Mouse (Mus musculus) adrenal gland, postnatal 36 days (tissue): ENCODE measurements at regions not wholly inside any gene's neighbourhood (a gene's known extent, or its start where the extent isn't known, plus 50 kb on each side); places are given as distances from the start of the nearest gene placed in this dataset.

ENCODE experiments used
- DNase-seq, 2 experiments: peaks; one replicate each; pipeline ENCODE4 v3.0.0; 2021; ENCODE audit warnings: mixed read lengths in 1 of 2

DNA sequence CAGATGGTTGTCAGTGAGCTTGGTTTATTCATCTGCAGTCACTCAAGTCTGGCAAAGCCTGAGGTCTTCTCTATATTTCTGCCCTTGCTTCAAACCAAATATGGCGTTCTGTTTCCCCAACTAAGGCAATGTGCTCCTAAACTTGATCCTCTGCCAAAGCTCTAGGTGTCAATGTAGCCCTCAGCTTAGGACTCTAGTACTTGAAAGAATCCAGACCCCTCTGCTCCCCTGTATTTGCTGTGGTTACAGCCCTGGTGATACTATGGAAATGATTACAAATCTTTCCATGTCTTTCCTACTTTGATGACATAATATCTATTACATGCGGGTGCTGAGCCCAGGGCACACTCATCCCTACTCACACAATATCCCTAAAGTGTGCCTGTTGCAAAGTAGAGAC, 672.9 kb upstream of the Tbl1xr1 start:
- no peak for DNase-seq

DNA sequence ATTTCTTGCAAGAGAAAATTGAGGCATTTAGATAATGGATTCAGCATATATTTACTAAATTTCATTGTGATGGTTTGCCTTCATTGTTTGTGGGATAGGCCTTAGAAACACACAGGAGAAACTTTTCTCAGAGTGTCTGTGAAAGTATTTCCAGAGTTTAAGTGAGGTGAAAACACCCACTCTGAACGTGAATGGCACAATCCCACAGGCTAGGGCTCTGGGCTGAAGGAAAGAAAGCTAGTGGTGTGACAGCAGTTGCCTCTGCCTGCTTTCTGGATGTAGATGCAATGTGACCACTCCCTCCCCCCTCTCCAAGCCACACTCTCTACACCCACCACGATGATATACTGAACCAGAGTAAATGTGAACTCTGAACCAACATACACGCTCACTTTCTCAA, 672.4 kb upstream of the Tbl1xr1 start:
- no peak for DNase-seq

DNA sequence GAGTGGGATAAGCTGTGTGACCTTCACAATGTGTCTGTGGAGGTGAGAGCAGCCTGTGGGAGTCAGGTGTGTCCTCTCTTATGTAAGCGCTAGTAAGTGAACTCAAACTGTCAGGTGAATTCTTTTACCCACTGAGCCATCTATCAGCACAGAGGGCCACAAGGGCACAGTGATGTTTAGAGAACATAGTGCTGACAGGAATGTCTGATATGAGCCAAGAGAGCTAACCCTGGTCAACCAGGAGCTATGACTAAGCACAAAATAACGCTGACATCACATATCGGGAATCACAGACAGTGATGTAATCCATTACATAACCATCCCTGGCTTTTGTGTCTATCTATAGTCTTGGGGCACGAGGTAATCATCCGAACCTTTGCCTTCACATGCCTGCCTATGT, 669.4 kb upstream of the Tbl1xr1 start:
- no peak for DNase-seq

DNA sequence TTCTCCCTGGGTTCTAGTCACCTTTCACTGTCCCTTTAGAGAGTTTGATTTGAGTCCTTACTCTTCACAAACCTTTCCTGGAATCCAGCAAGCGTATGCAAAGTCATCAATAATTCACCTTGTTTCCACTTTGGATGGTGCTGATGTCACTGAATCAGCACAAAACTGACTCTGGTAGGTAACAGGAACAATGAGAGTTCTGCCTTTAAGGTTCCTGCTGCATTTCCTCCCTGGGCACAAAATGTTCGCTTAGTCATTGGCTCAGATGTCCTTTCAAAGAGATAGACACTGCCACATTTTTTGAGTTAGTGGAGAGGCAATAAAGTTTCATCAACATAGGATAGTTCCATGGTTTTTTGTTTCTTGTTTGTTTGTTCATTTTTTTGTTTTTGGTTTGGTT, 664.4 kb upstream of the Tbl1xr1 start:
- DNase-seq: no peak

DNA sequence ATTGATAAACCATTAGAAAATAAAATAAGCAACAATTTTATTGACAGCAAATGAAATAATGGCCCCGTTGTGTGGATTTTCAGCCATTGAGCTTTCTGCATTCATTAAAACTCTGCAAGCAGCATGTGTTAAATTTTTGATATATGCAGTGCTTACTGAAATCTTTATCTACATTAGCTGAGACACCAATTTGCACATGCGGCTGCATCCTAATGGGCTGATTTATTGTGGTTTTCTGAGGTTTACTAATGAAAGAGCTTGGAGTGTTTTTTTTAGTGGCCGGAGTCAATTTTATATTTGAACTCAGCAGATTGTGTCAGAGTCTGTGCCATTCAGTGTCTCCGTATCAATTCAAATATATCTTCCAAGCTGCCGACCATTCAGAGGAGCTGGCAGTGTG, 653.3 kb upstream of the Tbl1xr1 start:
- no peak for DNase-seq

DNA sequence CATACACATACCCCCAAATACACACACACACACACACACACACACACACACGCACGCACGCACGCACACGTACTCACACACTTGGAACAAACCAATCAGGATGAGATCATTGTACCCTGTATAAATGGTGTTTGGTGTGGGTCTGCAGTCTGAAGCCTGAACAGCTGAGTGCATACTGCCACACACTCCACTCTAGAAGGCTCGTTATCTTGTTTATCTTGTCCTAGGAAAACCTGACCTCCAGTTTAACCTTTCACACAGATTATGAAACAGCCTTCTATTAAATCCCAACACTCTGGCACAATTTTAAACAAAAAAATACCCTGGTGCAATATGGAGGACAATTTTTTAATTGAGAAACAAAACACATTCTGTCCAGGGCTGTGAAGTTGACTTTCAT, 649.9 kb upstream of the Tbl1xr1 start:
- DNase-seq: no peak

DNA sequence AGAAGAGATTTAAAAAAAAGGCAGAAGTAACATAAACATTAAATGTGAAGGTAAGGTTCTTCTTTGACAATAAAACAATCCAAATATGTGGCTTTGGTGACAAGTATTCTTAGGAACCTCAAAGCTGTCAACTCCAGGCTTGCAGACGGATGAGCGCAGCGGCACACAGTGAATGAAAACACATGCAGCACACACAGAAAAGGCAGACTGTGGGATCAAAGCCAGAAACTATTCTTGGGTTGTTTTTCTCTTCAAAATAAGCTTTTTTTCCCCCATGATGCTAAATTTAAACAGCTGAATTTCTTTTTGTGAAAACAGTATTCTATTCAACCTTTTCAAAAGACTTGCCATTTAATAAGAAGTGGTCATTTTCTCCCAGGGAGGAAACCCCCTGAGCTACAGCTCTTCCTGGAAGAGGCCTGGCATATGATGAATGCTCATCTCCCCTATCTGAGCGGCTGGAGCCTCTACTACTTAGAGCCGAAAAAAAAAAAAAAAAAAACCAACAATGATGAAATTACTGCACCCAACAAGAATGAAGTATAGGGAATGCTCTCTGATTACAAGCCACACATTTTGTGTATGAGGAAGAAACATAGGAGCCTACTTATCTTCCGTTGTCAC, 648.9 kb upstream of the Tbl1xr1 start:
- DNase-seq: no peak

DNA sequence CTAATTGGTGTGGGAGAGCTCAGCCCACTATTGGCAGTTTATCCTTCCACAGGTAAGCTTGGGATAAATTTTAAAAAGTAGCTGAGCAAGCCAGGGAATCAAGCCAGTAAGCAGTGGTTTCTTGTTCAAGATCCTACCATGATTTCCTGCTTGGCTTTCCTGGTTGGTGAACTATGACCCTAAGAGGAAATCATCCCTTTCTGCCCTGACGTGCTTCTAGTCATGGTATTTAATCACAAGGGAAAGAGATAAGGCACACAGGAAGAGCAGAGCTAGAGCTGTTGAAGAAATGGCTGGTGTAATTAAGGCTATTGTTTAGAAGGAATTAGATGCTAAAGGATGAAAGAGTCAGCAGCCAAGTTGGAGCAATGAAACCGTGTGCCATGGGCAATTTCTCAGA, 648.3 kb upstream of the Tbl1xr1 start:
- DNase-seq: peak in 1 of 2 experiments; percentile 8

DNA sequence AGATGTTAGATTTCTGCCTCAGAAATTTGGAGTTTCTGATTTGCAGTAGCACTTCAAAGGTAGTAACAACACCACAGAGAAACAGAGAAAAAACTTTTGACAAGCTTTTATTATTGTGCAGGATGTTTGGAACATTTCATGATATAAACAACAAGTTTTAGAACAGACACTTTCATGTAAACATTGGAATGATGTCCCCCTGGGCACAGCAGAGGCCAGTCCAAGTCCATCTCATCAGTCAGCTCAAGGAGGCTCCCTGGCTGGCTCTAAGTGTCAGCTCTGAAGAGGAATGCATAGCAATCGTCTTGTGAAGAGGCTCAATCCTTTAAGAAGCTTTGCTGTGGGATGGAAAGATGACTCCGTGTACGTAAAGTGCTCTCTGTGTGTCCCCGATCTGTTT, 612.2 kb upstream of the Tbl1xr1 start:
- DNase-seq: no peak

DNA sequence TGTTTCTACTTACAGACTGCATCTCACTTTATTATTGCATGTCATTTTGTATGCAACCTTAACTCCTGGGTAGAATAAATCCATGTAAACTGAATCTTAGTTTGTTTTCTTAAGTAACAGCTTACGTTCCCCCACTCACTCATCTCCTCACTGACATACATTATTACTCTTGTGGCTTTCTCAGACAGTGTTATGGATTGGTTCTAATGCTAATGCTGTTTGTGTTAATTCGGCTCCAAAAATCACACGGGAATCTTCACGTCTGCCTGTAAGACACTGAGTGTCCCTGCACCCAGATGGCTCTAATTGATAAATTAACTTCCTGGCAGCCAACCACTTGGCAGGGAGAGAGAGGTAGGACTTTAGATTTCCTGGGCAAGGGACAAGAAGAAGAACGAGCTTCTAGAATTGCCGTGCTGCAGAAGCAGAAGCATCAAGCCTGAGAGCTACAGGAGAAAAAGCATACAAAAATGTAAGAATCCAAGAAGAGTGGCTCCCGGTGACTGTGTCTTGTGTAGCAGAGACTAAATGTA, 610.3 kb upstream of the Tbl1xr1 start:
- DNase-seq: peak in 1 of 2 experiments; percentile 5

DNA sequence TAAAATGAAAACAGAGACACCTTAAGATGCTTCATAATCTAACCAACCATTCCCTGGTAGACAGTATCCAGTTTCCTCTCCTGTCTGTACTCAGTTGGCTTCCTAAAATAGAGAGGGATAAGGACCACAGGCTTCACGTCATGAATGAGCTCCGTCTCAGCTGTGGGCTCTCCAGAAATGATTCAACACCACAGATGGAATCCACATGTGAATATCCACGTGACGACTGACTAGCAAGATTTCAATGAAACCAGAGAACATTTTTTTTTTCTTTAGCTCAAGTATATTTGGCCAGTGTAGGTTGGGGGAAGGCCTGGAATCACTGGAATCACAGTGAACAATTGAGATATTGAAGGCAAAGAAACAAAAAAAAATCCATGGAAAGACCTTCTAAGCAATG, 599.1 kb upstream of the Tbl1xr1 start:
- no peak for DNase-seq

DNA sequence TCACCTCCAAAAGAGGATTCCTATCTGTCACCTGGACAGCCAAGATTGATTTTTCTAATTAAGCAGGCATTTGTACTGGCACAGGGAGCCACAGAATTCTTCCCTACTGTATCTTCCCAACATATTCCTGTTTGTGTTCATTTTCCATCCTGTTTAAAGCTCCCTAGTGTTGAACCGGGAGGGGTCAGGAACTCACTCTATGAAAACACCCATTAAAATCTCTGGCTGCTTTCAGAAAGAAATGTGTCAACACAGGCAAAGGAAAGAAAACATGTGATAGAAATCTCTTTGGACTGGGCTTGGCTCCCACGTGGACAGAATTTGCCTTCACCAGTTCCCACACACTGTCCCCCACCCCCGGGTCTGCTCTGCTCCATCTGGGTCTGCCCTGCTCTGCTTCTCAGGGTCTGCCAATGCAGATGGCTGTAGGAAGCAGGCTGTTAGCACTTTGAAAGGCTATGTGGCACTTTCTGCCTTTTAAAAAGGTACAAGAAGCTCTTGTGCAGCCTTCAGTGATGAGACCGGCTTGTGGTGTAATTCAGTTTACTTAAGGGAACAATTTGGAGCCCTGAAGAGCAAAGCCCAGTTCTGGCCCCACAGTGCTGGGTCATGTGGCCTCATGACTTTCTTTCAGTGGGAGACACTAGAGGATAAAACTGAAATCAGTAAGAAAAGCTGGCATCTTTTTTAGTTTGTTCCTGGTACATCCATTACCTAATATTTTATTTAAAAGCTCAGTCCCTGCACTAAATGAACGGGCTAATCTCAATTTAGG, 597.2 kb upstream of the Tbl1xr1 start:
- DNase-seq: peak in 1 of 2 experiments; percentile 26

DNA sequence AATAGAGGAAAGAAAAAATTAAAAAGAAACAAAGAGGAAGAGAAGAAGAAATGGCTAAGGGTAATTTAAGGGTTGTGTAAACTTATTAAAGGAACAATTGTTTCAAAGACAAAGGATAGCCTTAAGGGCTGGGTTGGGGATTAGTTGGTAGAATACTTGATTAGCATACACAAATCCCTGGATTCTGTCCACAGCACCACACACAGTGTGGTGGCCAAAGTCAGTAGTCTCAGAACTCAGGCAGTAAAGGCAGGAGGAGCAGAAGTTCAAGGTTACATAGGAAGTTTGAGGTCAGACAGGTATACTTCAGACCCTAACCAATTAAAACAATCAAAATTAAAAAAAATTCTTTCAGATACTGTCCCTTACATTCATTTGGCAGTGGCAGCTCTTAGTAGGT, 596.6 kb upstream of the Tbl1xr1 start:
- DNase-seq: no peak

DNA sequence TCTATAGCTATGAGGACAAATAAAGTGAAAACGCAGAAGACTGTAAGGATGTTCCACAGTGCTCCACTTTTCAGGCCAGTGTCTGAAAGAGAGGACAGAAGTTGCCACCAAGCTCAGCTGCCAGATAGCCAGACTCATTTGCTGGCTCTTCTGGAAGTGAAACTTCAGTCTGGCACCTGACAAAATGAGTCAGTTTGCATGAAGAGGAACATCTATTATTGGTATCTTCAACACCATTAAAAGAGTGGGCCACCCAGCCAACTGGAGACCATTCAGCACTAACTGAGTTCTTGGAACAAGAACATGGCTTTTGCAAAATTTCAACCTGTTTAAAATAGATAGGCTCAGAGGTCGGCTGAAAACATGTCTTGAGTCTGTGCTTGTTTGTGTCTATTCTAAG, 592.4 kb upstream of the Tbl1xr1 start:
- DNase-seq: no peak

DNA sequence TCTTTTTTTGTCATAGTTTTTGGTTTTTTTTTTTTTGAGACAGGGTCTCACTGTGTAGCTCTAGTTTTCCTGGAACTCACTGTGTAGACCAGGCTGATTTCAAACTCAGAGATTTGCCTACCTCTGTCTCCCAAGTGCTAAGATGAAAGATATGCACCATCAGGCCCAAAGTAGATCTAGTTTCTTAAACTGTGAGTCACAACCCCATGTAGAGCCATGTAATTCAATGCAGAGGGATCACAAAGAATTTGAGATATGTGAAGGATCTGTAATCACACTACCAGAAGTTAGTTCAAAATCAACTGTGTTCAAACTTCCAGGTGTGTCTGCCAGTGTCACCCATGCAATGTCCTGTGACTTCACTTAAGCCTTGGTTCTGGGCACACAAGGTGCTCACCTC, 591.0 kb upstream of the Tbl1xr1 start:
- DNase-seq: no peak

DNA sequence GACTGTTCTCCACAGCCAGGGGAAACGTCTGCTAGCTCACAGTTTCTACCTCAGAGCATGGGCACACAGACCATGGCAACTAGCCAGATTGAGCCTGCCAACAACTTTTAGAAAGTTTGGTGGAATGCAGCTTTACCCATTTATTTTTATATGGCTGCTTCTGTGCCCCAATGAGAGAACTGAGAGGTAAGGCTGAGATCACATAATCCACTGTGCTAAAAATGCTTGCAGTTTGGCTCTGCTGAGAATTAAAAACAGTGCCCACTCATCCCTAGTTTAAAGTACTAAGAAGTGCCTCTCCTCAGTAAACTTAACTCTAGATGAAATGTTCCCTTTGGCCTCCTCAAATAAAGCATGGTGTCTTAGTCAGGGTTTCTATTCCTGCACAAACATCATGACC, 586.9 kb upstream of the Tbl1xr1 start:
- DNase-seq: no peak

DNA sequence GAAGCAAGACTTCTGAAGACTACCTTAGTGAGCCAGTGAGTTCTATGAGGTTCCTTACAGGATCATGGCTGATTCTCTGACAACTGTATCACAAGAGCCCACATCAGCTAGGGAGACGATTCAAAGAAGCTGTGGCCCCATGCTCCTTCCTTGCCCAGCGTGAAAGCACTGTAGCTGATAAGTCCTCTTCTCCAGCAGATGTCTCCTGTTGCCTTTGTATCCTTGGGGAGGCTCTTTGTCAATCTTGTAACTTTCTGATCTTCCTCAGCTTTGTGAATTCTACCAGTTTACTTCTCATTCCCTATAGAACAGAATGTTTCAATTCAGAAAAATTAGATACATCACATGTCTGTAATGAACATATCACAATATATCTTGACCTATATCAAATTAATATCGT, 584.0 kb upstream of the Tbl1xr1 start:
- DNase-seq: no peak

DNA sequence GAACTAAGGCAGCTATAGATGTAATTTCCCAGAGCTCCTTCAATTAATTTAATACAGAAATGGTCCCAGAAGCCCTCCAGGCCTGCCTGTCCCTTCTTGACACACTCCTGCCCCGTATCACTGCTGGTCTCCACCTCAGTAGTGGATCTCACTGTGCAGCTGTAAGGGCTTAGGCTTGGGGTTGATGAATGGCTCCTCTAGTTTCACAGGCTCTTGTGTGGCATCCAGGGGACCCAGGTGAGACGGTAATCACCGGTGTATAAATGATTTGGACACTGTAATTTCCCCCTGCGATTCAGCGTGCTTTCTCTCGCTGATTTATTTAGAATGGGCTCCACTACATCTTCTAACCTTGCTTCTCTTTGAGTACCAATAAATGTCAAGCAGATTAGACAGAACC, 583.1 kb upstream of the Tbl1xr1 start:
- no peak for DNase-seq

DNA sequence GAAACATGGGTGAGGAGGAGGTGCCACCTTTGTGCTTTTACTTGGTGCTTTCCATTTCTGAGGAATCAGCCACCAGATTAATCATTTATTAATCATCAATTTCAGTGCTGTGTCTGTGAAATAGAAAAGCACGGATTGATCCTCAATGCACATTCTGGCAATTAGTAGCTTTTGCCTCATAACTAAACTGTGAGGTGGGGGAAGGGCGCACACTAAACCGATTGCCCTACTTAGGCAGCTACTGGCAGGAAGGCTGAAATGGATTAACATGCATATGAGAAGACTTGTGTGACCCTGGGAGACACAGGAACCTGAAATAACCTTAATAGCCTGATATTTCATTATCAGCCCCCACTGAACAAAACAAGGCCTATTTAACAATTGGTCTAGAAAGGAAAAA, 581.5 kb upstream of the Tbl1xr1 start:
- no peak for DNase-seq

DNA sequence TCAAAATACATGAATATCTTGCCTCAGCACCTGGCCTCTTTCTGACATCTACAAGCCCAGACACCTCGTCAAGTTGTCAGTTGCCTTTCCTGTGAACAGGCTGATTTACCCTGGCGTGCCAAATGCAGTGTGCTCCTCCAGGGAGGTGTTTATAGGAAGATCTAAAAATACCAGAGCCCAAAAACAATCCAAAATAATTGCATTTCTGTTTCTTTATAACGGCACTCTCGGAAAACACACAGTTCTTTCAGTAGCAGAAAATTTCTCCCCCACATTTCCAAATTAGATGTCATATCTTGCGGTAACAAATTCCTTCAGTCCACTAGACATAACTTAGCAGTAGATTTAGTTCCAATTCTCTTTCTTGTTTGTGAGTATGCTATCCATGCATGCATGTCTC, 580.8 kb upstream of the Tbl1xr1 start:
- DNase-seq: no peak

DNA sequence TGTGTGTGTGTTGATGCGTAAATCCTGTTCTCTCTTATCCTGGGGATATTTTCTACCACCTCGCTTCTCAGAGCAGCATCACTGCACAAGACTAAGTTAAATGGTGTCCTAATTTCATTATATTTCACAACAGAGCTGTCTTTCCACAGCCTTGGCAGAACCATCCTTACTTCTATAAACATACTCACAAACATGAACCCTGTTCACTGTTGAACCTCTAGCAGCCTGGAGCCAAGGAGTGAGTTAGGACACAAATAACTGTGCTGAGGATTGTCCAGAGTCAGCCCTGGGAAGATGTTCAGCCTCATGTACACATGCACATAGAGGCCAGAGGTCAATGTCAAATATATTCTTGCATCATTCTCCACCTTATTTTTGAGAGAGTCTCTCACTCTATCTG, 580.3 kb upstream of the Tbl1xr1 start:
- DNase-seq: no peak

DNA sequence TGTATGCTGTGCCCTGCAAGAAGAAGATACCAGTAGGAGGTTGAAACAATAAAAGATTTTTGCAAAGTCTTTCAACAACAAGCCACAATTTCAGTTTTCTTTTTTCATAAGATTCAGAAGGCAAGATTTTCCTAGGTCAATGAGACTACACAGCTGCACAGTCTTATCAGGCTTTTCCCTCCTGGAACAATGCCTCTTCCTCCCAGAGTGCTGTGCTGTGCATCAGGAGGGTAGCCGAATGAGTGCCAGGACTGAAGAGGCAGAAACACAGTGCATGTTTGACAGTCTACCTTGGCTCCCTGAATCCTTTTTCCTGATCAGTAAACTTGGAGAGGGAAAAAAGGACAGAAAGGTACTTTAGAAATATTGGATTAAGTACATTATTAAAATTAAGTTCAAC, 579.4 kb upstream of the Tbl1xr1 start:
- peak in 1 of 2 experiments; percentile 13 for DNase-seq

DNA sequence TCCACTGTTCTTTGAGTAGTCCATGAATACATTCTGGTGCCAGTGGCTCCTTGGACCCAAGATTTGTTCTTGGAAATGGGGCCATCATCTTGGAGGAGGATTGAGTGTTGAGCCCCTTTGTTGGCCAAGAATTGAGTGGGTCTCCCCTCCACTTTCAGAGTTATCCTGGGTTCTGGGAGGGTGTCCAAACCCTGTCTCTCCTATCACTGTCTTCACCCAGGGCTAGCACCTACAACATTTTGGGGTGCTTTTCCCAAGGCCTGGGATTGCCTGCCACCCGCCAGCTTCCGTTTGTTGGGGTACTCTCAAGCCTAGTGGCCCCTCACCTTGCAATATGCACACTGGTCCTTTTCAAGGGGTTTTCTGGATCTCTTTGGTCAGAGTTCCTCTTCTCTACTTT, 568.8 kb upstream of the Tbl1xr1 start:
- no peak for DNase-seq

DNA sequence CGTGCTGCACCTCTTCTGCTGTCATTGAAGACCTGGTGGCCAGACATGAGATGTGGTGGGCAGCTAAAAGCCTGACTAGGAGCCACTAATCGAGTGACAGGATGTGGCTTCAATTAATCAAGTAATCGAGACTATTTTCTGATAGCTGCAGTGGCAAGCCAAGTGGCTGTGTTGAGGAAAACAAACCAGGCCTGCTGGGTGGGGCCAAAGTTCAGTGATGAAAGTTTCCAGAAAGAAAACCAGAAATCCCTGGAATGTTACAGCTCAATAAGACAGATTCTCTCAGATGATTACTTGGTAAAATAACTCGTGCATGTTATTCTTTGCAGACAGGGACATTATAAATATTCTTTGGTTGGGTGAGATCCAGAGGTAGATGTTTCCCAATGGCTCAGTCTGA, 564.4 kb upstream of the Tbl1xr1 start:
- no peak for DNase-seq
